Mouse (Mus musculus): Measurements from ENCODE around the gene Krtap3-2. TPM values are rescaled to one million over a fixed set of nuclear protein-coding genes. Genes with fewer than 3 reads are reported as not detected.

Krtap3-2 gene
- 0.43 and 2.2 TPM in 2 replicates for polyA plus RNA-seq (2012; rRNA removed; ENCODE audit: low replicate concordance)

GRCm38 (mm10) chr11:99556753-99557152 is at the start of gene Krtap3-2:
Krtap3-2 (minus strand) TSS chr11:99556853.

GRCm38 (mm10) chr11:99603208-99603607 is 46.6 kb upstream of the Krtap3-2 start, which contains the start of gene Gm11938:
Gm11938 (minus strand) TSS chr11:99603308.

GRCm38 (mm10) chr11:99597742-99598141 is 41.1 kb upstream of the Krtap3-2 start, which contains the start of gene Krtap9-3:
Krtap9-3 (minus strand) TSS chr11:99598105.

DNA sequence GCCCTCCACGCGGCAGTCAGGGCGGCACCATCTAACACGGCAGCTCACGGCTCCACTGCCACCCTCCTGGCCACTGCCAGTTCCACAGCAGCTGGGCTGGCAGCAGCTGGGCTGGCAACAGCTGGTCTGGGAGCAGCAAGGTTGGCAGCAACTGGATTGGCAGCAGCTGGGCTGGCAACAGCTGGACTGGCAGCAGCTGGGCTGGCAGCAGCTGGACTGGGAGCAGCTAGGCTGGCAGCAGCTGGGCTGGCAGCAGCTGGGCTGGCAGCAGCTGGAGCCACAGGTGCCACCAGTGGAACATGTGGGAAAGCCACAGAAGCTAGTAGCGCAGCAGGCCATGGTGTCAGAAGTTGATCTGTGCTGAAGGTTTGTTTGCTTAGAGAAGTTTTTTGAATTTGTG is 34.3 kb upstream of the Krtap3-2 start, which contains the start of gene Krtap1-3:
Gene Krtap1-3, minus strand, starts transcription at position 359 of the 400 bp plus-strand sequence.

DNA sequence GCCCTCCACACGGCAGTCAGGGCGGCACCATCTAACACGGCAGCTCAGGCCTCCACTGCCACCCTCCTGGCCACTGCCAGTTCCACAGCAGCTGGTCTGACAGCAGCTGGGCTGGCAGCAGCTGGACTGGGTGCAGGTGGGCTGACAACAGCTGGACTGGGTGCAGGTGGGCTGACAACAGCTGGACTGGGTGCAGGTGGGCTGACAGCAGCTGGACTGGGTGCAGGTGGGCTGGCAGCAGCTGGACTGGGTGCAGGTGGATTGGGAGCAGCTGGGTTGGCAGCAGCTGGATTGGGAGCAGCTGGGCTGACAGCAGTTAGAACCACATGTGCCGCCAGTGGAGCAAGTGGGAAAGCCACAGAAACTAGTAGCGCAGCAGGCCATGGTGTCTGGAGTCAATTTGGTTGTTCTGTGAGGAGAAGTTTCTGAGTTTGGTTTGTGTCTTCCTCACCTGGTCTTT is 26.6 kb upstream of the Krtap3-2 start, which contains the start of gene Krtap1-4:
Gene Krtap1-4, minus strand, starts transcription at position 410 of the 460 bp plus-strand sequence.

GRCm38 (mm10) chr11:99580636-99581035 is 24.0 kb upstream of the Krtap3-2 start, which contains the start of gene Krtap1-5:
Krtap1-5 (minus strand) TSS chr11:99581016.

DNA sequence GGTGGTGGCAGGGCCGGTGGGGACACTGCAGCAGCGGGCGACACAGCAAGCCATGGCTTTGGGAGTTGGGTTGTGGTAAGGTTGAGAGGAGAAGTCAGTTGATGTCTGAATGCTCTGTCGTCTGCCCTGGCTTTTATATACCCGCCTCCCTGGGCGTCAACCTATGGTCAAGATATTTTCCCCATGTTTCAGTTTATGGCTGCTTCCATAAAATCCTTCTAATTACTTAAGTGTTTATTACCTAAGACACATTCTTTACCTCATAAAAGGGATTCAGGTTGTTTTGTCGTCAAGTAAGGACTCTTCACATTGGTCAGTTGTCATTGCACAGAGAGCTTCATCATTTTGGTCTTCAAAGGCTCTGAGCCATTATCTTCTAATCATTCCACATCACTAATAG is 9.9 kb upstream of the Krtap3-2 start, which contains the start of gene Krtap3-1:
Gene Krtap3-1, minus strand, starts transcription at position 101 of the 400 bp plus-strand sequence.

GRCm38 (mm10) chr11:99559366-99559765 is 2.7 kb upstream of the Krtap3-2 start, which contains the start of gene Gm11939:
Gm11939 (minus strand) TSS chr11:99559466.

DNA sequence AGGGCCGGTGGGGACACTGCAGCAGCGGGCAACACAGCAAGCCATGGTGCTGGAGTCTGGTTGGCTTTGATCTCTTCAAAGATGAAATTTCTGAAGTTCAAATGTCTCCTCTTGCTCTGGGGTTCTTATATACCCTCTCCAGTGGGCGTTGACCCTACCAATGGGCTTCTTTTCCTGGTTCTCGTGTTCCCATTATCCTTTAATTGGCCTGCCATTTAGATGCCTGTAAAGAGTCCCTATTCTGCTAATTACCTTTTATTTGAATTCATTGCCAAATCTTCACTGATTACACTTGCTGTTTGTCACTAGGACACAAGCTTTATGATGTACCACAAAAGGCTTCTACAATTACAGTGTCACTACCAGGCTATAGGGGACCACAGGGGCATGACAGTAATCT is 5.9 kb downstream of the Krtap3-2 start, which contains the start of gene Krtap3-3:
Gene Krtap3-3, minus strand, starts transcription at position 101 of the 400 bp plus-strand sequence.

DNA sequence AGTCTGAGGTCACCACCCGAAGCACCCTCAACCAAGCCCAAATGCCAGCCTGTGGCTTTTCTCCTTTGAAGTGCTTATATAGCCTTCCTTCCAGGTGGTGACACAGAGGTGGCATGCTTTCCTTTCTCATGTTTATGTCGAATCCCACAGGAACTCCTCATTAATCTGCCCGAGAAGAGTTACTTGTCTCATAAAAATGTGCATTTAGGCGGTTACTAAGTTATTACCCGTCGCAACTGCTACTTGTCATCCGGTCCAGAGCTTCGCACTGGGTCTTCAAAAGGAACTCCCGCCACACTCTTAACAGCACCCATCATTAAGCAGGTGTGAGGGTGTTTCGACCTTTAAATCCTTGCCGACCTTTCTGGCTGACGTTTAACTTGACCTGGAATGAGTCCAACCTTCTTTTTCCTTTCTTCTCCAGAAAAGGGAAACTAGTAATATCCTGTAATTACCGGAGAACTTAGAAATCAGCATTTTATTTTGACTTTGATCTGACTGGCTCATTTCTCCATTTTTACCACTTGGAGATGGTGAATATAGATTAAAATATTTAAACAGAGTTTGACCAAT is 35.3 kb downstream of the Krtap3-2 start, which contains the start of gene Krt39:
Gene Krt39, minus strand, starts transcription at position 51 of the 573 bp plus-strand sequence.

Other genes with a start within 250 kb of the Krtap3-2 start
- not detected in 2 replicates for gene Krt25, start 233.9 kb downstream of the Krtap3-2 start, polyA plus RNA-seq (2012; rRNA removed; ENCODE audit: low replicate concordance)
- gene Krt26, start 218.9 kb downstream of the Krtap3-2 start, polyA plus RNA-seq (2012; rRNA removed; ENCODE audit: low replicate concordance): not detected in 2 replicates
- not detected in 2 replicates for gene Krt27, start 205.7 kb downstream of the Krtap3-2 start, polyA plus RNA-seq (2012; rRNA removed; ENCODE audit: low replicate concordance)
- gene Krt28, start 181.9 kb downstream of the Krtap3-2 start, polyA plus RNA-seq (2012; rRNA removed; ENCODE audit: low replicate concordance): not detected in 2 replicates
- 2.3 and 24.1 TPM in 2 replicates for gene Krt10, start 167.5 kb downstream of the Krtap3-2 start, polyA plus RNA-seq (2012; rRNA removed; ENCODE audit: low replicate concordance)
- gene Krt12, start 134.6 kb downstream of the Krtap3-2 start, polyA plus RNA-seq (2012; rRNA removed; ENCODE audit: low replicate concordance): not detected in 2 replicates
- gene Krt20, start 118.7 kb downstream of the Krtap3-2 start, polyA plus RNA-seq (2012; rRNA removed; ENCODE audit: low replicate concordance): 0.13 and 0.25 TPM in 2 replicates
- 2.8 and 3.9 TPM in 2 replicates for gene Krt23, start 63.7 kb downstream of the Krtap3-2 start, polyA plus RNA-seq (2012; rRNA removed; ENCODE audit: low replicate concordance)
- not detected in 2 replicates for gene Krt39, start 35.5 kb downstream of the Krtap3-2 start, polyA plus RNA-seq (2012; rRNA removed; ENCODE audit: low replicate concordance)
- gene Krt40, start 13.7 kb downstream of the Krtap3-2 start, polyA plus RNA-seq (2012; rRNA removed; ENCODE audit: low replicate concordance): not detected in 2 replicates
- gene Krtap3-3, start 6.0 kb downstream of the Krtap3-2 start, polyA plus RNA-seq (2012; rRNA removed; ENCODE audit: low replicate concordance): not detected in 2 replicates
- gene Gm11939, start 2.6 kb upstream of the Krtap3-2 start, polyA plus RNA-seq (2012; rRNA removed; ENCODE audit: low replicate concordance): not detected in 2 replicates
- gene Krtap3-1, start 9.8 kb upstream of the Krtap3-2 start, polyA plus RNA-seq (2012; rRNA removed; ENCODE audit: low replicate concordance): not detected in 2 replicates
- gene Krtap1-5, start 24.2 kb upstream of the Krtap3-2 start, polyA plus RNA-seq (2012; rRNA removed; ENCODE audit: low replicate concordance): not detected in 2 replicates
- gene Krtap1-4, start 26.8 kb upstream of the Krtap3-2 start, polyA plus RNA-seq (2012; rRNA removed; ENCODE audit: low replicate concordance): not detected in 2 replicates
- gene Krtap1-3, start 34.5 kb upstream of the Krtap3-2 start, polyA plus RNA-seq (2012; rRNA removed; ENCODE audit: low replicate concordance): not detected in 2 replicates
- not detected in 2 replicates for gene Krtap9-3, start 41.3 kb upstream of the Krtap3-2 start, polyA plus RNA-seq (2012; rRNA removed; ENCODE audit: low replicate concordance)
- not detected in 2 replicates for gene Gm11938, start 46.5 kb upstream of the Krtap3-2 start, polyA plus RNA-seq (2012; rRNA removed; ENCODE audit: low replicate concordance)
- gene Gm11937, start 53.3 kb upstream of the Krtap3-2 start, polyA plus RNA-seq (2012; rRNA removed; ENCODE audit: low replicate concordance): not detected in 2 replicates
- gene Krtap2-4, start 58.0 kb upstream of the Krtap3-2 start, polyA plus RNA-seq (2012; rRNA removed; ENCODE audit: low replicate concordance): not detected in 2 replicates
- not detected in 2 replicates for gene Gm11562, start 63.6 kb upstream of the Krtap3-2 start, polyA plus RNA-seq (2012; rRNA removed; ENCODE audit: low replicate concordance)
- gene Krtap4-1, start 71.4 kb upstream of the Krtap3-2 start, polyA plus RNA-seq (2012; rRNA removed; ENCODE audit: low replicate concordance): not detected in 2 replicates
- gene Krtap4-2, start 78.2 kb upstream of the Krtap3-2 start, polyA plus RNA-seq (2012; rRNA removed; ENCODE audit: low replicate concordance): not detected in 2 replicates
- gene Krtap4-7, start 87.2 kb upstream of the Krtap3-2 start, polyA plus RNA-seq (2012; rRNA removed; ENCODE audit: low replicate concordance): not detected in 2 replicates
- not detected in 2 replicates for gene Gm11555, start 93.4 kb upstream of the Krtap3-2 start, polyA plus RNA-seq (2012; rRNA removed; ENCODE audit: low replicate concordance)
- gene Gm11563, start 102.1 kb upstream of the Krtap3-2 start, polyA plus RNA-seq (2012; rRNA removed; ENCODE audit: low replicate concordance): not detected in 2 replicates
- not detected in 2 replicates for gene Krtap4-6, start 109.1 kb upstream of the Krtap3-2 start, polyA plus RNA-seq (2012; rRNA removed; ENCODE audit: low replicate concordance)
- not detected in 2 replicates for gene Gm14190, start 133.9 kb upstream of the Krtap3-2 start, polyA plus RNA-seq (2012; rRNA removed; ENCODE audit: low replicate concordance)
- gene Gm14180, start 177.4 kb upstream of the Krtap3-2 start, polyA plus RNA-seq (2012; rRNA removed; ENCODE audit: low replicate concordance): not detected in 2 replicates
- not detected in 2 replicates for gene Gm11595, start 216.1 kb upstream of the Krtap3-2 start, polyA plus RNA-seq (2012; rRNA removed; ENCODE audit: low replicate concordance)
- gene Krtap4-8, start 223.9 kb upstream of the Krtap3-2 start, polyA plus RNA-seq (2012; rRNA removed; ENCODE audit: low replicate concordance): not detected in 2 replicates
- gene Krtap4-9, start 228.3 kb upstream of the Krtap3-2 start, polyA plus RNA-seq (2012; rRNA removed; ENCODE audit: low replicate concordance): not detected in 2 replicates
- gene Gm11596, start 236.6 kb upstream of the Krtap3-2 start, polyA plus RNA-seq (2012; rRNA removed; ENCODE audit: low replicate concordance): not detected in 2 replicates
- gene Gm11569, start 242.1 kb upstream of the Krtap3-2 start, polyA plus RNA-seq (2012; rRNA removed; ENCODE audit: low replicate concordance): not detected in 2 replicates
- not detected in 2 replicates for gene Gm11554, start 247.6 kb upstream of the Krtap3-2 start, polyA plus RNA-seq (2012; rRNA removed; ENCODE audit: low replicate concordance)